Mouse (Mus musculus) CD8-positive naive resting alpha-beta T cell, adult 2 months (primary cell): ENCODE measurements around the gene Dynlt3.
"Not testable (repeated sequence)": the region's sequence is repeated elsewhere in the genome, so short reads cannot be mapped to it uniquely, and the experiment has no call there.

ENCODE experiments used
- DNase-seq, 2 experiments: peaks; one replicate each; pipeline ENCODE4 v3.0.0; 2022; ENCODE audit warnings: low read depth in 2 of 2, low spot score in 2 of 2

Gene Dynlt3

DNA sequence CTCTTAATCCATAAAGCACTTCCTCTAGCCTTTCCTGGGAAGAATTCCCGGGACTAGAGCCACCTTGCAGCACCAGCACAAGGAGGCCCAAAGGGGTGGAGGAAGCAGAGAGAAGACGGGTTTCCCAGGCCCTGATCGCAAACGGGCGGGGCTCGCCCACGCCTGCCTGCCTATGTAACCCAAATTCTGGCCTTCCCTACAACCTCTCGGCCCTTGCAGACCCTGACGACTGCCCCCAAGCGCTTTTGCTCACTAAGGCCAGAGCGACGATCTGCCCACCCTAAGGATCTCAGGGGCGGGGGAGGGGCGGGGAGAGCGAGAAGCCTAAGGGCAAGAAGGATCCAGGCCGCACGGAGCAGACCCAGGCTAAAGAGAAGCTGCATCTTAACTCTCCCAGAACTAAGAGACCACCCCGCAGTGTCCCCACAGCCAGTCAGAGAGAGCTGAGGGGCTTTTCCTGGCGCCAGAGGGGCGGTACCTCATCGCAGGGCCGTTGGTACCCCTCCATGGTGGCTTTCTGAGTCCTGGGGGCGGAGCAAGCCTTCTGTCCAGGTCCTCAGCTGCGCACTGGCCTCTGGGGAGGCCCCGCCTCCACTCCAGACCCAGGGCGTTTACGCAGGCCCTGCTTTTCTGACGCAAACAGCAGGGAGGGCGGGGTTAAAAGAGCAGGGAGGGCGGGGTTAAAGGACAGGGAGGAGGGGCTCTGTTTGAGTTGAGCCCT is at the start of gene Dynlt3:
Gene Dynlt3, minus strand, starts transcription at position 613 of the 721 bp plus-strand sequence.
- peak; percentile 30 to 49 for DNase-seq

DNA sequence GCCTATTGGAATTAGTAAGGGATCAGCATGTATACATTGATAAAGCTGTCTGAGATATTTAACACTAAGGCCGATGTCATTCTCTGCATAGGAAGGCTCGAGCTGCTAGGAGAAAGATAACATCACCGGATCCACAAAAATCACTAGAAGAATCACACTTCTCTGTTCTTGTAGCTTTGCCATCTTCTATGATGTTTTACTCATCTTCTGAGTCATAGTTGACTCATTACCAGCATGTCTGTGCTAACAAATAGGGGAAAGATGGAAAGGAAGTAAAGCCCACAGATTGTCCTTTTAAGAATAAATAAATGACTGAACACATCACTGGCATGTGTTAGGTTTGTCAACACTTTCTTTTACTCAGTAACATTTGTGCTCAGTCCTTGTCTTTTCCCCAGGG is 37.0 kb upstream of the Dynlt3 start:
- DNase-seq: no peak

DNA sequence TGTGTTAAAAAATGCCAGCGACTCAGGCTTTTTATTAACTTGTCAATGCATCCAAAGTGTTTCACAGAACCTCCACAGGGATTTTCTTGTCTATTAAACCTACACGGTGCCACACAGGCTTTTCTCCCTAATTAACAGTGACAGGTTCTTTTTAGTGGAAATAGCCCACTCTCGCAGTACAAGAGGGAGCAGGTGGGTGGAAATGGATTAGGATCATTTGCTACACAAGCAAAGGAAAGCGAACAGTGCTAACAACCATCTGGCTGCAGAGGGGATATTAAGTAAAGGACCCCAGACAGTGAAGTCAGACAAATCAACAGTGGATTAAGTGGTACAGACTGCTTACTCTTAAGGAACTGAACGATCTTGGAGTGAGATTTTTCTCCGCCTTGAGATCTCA is 33.2 kb upstream of the Dynlt3 start:
- no peak for DNase-seq

DNA sequence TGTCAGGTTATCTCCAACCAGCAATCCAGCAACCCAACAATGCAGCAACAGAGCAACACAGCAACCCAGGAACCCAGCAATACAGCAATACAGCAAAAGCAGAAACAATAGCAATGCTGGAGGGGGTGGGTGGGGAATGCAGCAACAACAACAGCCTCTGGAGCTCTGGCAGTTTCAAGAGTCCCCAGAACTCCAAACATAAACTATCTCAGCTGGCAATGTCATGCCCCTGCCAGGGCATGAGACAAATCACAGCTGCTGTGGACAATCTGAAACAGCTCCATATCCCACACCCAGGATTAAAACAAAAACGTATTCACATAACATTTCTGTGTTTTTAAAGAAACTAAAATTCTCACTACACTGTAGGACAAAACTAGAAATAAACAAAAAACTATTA is 9.2 kb upstream of the Dynlt3 start:
- no peak for DNase-seq

DNA sequence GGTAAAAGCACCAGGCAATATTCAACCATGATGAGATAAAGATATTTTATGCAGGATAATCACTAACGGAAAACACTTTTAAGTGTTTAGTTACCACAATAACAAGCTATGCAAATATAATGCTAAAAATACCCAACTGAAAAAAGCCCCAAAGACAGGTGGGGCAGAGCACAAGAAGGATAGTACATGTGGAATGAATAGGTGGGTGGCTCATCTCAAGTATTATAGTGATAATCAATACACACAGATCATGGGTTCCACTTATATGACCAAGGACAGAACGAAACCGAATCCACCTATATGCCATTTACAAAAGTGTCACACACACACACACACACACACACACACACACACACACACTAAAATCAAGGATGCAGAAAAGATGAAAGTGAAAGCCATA is 8.6 kb upstream of the Dynlt3 start:
- DNase-seq: no peak

DNA sequence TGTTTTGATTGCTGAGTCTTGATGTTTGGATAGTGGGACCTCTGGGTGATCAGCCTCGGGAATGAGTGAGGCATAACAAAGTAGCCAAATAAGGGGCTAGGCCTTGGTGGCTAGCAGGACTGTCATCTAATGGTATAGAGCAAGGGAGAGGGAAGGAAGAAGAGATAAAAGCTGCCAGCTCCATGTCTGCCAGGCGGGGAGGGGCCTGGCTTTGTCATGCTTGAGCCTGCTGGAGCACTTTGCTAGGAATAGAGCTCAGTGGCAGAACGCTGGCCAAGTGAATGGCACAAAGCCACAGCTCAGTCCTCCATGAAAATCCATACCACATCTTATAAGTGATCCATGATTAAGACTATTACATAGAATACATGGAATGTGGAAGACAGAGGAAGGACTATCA is 10.0 kb downstream of the Dynlt3 start:
- no peak for DNase-seq

DNA sequence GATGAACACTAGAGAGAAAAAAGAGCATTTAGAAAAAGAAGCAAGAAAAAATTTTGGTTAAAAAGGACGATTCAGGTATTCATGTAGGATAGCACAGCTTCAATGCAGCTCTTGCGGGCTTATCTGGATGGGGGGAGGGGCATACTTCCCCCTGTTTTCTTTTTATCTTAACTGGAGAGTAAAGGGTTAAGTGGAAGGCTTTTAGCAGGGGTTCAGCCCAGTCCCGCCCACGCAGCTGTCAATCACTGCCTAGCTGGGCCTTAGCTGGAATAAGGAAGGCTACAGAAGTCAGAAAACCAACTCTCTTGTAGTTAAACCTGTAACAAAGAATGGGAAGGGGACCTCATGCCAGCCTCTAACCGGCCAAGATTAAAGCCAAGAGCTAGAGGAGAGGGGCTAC is 22.2 kb downstream of the Dynlt3 start:
- DNase-seq: not testable (repeated sequence)

DNA sequence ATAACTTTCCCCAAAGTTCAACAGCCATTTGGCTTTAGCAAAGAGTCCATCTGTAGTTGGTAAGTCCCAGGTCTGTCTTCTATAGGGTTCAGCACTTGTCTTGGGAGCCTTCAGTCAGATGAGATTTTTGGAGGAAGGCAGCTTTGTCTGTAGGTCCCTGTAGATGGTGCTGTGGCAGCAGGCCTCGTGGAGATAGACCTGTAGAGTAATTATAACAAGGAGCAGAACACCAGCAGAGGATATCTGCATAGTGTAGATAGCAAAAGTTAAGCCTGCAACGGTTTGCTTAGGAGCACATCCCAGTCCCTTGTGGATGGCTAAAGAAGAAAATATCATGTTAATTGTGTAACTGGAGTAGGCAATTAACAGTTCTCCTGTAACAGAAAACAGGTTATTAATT is 22.7 kb downstream of the Dynlt3 start:
- DNase-seq: not testable (repeated sequence)
